Mouse (Mus musculus) left cerebral cortex, postnatal 4 days (tissue): ENCODE data around the gene Hoxd3. TPM values are rescaled to one million over a fixed set of nuclear protein-coding genes. Genes with fewer than 3 reads are reported as not detected.

Experiments
- DNase-seq: peaks from one replicate; pipeline ENCODE4 v3.0.0-alpha.2; 2022
- intact Hi-C: fragments of 180-260 bp; cut with DNase I; formaldehyde crosslinking; loops from one replicate; pipeline ENCODE4 v1.15.1; 2025
- total RNA-seq, 2 experiments: library from RNA; stranded (reverse); gene quantifications; 2 replicates each; pipeline ENCODE4 v1.2.3; 2021

Hoxd3 gene
- total RNA-seq, 2 experiments from 2014 or later, result not detected

GRCm38 (mm10) chr2:74738623-74739475 is 27.1 kb downstream of the Hoxd3 start:
- intact Hi-C loops, result no loop called here
- no peak for DNase-seq

- no peak for DNase-seq
- intact Hi-C loops, result no loop called here
These were observed 27.7 kb downstream of the Hoxd3 start for GRCm38 (mm10) chr2:74739476-74739800.

GRCm38 (mm10) chr2:74739869-74740268 is 28.1 kb downstream of the Hoxd3 start:
- DNase-seq, result no peak
- intact Hi-C loops, result no loop called here

- DNase-seq, result no peak
- intact Hi-C loops, result no loop called here
These were observed 28.8 kb downstream of the Hoxd3 start for GRCm38 (mm10) chr2:74740311-74741091.

GRCm38 (mm10) chr2:74741252-74741978 is 29.7 kb downstream of the Hoxd3 start:
- no peak for DNase-seq
- intact Hi-C loops, result no loop called here

GRCm38 (mm10) chr2:74741979-74742277 is 30.2 kb downstream of the Hoxd3 start:
- DNase-seq, result no peak
- intact Hi-C loops, result no loop called here

- no peak for DNase-seq
- intact Hi-C loops, result no loop called here
These were observed 34.0 kb downstream of the Hoxd3 start for GRCm38 (mm10) chr2:74745540-74746297.

- intact Hi-C loops, result no loop called here
- no peak for DNase-seq
These were observed 34.7 kb downstream of the Hoxd3 start for GRCm38 (mm10) chr2:74746298-74746921.

GRCm38 (mm10) chr2:74747006-74747405 is 35.3 kb downstream of the Hoxd3 start:
- intact Hi-C loops, result no loop called here
- no peak for DNase-seq

- intact Hi-C loops, result no loop called here
- no peak for DNase-seq
These were observed 36.0 kb downstream of the Hoxd3 start for GRCm38 (mm10) chr2:74747661-74748141.

GRCm38 (mm10) chr2:74748436-74748995 is 36.8 kb downstream of the Hoxd3 start:
- intact Hi-C loops, result no loop called here
- DNase-seq, result no peak

GRCm38 (mm10) chr2:74749337-74750121 is 37.8 kb downstream of the Hoxd3 start:
- DNase-seq, result no peak
- intact Hi-C loops, result no loop called here

GRCm38 (mm10) chr2:74750731-74751250 is 39.1 kb downstream of the Hoxd3 start:
- intact Hi-C loops, result no loop called here
- DNase-seq, result no peak

- intact Hi-C loops, result no loop called here
- no peak for DNase-seq
These were observed 40.1 kb downstream of the Hoxd3 start for GRCm38 (mm10) chr2:74751861-74752260.

- intact Hi-C loops, result no loop called here
- DNase-seq, result no peak
These were observed 40.9 kb downstream of the Hoxd3 start for GRCm38 (mm10) chr2:74752431-74753174.

- DNase-seq, result no peak
- intact Hi-C loops, result no loop called here
These were observed 41.4 kb downstream of the Hoxd3 start for GRCm38 (mm10) chr2:74753175-74753523.

- intact Hi-C loops, result no loop called here
- no peak for DNase-seq
These were observed 42.0 kb downstream of the Hoxd3 start for GRCm38 (mm10) chr2:74753711-74754110.

GRCm38 (mm10) chr2:74760146-74760545 is 48.4 kb downstream of the Hoxd3 start:
- DNase-seq, result no peak
- intact Hi-C loops, result no loop called here
